Mouse (Mus musculus) small intestine, adult 2 months (tissue): ENCODE measurements around the gene Pccb.

Experiments
- CTCF ChIP-seq: fragments of 200-500 bp; IDR thresholded peaks from 2 replicates; pipeline ENCODE4 v1.5.1; 2012; ENCODE audit warnings: low read depth, mild to moderate bottlenecking, control low read depth, inconsistent platforms, low read length, moderate library complexity, mixed read lengths; ENCODE audit not compliant: insufficient replicate concordance, insufficient read length; ENCODE audit errors: extremely low read depth
- POLR2A ChIP-seq: fragments of 200-500 bp; IDR thresholded peaks from 2 replicates; pipeline ENCODE4 v1.6.1; 2012; ENCODE audit warnings: low read depth, mild to moderate bottlenecking, control low read depth, inconsistent platforms, low read length, moderate library complexity

- TF ChIP-seq CTCF (no peak), POLR2A (no peak)
These were observed 37.8 kb upstream of the Pccb start for GRCm38 (mm10) chr9:101072506-101072905.
